17 mouse cellular contexts compared by ENCODE assay signal in genomic region chr11:55218473-55218872, GRCm38 (mm10). TPM values are rescaled to one million over a fixed set of nuclear protein-coding genes. Genes with fewer than 3 reads are reported as not detected.
DNase-seq lines count a peak whose midpoint lies in the region; ATAC-seq and TF ChIP-seq lines count a peak whose summit lies in the region.
"Had no signal": no experiment of that assay in that cellular context is flagged by ENCODE, and none has a peak within 500 bp of the region (broad histone marks: within the 10 kb centered on the region; RNA-seq: fewer than 3 reads in every experiment).

No protein-coding gene starts in this region.

- no peak overlapping the region for H3K4me2 ChIP-seq in kidney, embryonic 14.5 days (replicated peaks; ENCODE audit: low read depth, low read length)
- H3K4me2 ChIP-seq in midbrain, embryonic 11.5 days: no peak overlapping the region
- no peak overlapping the region for H3K4me2 ChIP-seq in midbrain, postnatal 0 days (ENCODE audit: low read depth, low read length, poor library complexity, severe bottlenecking)
- H3K4me2 ChIP-seq in forebrain, postnatal 0 days (ENCODE audit: low read depth): no peak overlapping the region
- H3K4me2 ChIP-seq: embryonic facial prominence, embryonic 15.5 days; heart, embryonic 13.5 days had no signal

- DNase-seq in kidney, adult 9 months: peak; percentile 71
- no peak for DNase-seq in left cerebral cortex, adult 2 months (ENCODE audit: extremely low spot score in 1 of 2, low spot score in 2 of 2)
- DNase-seq in left cerebral cortex, postnatal 4 days: no peak
- peak; percentile 66 for DNase-seq in midbrain, embryonic 11.5 days (ENCODE audit: low spot score, missing footprints)
- DNase-seq in midbrain, postnatal 0 days (ENCODE audit: low spot score): no peak
- no peak for DNase-seq in forebrain, postnatal 0 days
- DNase-seq: adrenal gland, postnatal 25 days; cerebellum, adult 18-20 months; cerebellum, adult 9-11 months; heart, adult 11 months; heart, postnatal 36 days had no signal

- intact Hi-C loops in left cerebral cortex, adult 2 months (cut with DNase I): no loop called here
- intact Hi-C loops in left cerebral cortex, postnatal 4 days (cut with DNase I): no loop called here

- no peaks in the 10 kb centered on the region for H3K4me1 ChIP-seq in kidney, embryonic 14.5 days (ENCODE audit: control insufficient read depth, insufficient read depth, low read length)
- no peaks in the 10 kb centered on the region for H3K4me1 ChIP-seq in midbrain, embryonic 11.5 days (ENCODE audit: control insufficient read depth, insufficient read depth, low read length)
- no peaks in the 10 kb centered on the region for H3K4me1 ChIP-seq in midbrain, postnatal 0 days (ENCODE audit: insufficient read depth, low read length)
- no peaks in the 10 kb centered on the region for H3K4me1 ChIP-seq in forebrain, postnatal 0 days (ENCODE audit: insufficient read depth)
- H3K4me1 ChIP-seq: embryonic facial prominence, embryonic 15.5 days; forebrain, embryonic 10.5 days had no signal

- H3K9ac ChIP-seq in kidney, embryonic 14.5 days (ENCODE audit: low read depth, low read length): no peak overlapping the region
- H3K9ac ChIP-seq in midbrain, embryonic 11.5 days (ENCODE audit: low read length): no peak overlapping the region
- H3K9ac ChIP-seq in midbrain, postnatal 0 days (replicated peaks; ENCODE audit: low read length, poor library complexity, severe bottlenecking): no peak overlapping the region
- no peak overlapping the region for H3K9ac ChIP-seq in forebrain, postnatal 0 days
- H3K9ac ChIP-seq: embryonic facial prominence, embryonic 15.5 days; heart, embryonic 13.5 days had no signal

- no peaks in the 10 kb centered on the region for H3K9me3 ChIP-seq in kidney, embryonic 14.5 days (ENCODE audit: control insufficient read depth, low read length)
- H3K9me3 ChIP-seq in midbrain, embryonic 11.5 days (ENCODE audit: control insufficient read depth, low read length): no peaks in the 10 kb centered on the region
- no peaks in the 10 kb centered on the region for H3K9me3 ChIP-seq in midbrain, postnatal 0 days (ENCODE audit: low read length)
- H3K9me3 ChIP-seq in forebrain, postnatal 0 days (ENCODE audit: low read length): no peaks in the 10 kb centered on the region
- H3K9me3 ChIP-seq: embryonic facial prominence, embryonic 15.5 days; forebrain, embryonic 10.5 days; heart, embryonic 13.5 days had no signal

- no peaks in the 10 kb centered on the region for H3K27me3 ChIP-seq in kidney, embryonic 14.5 days (ENCODE audit: control insufficient read depth, insufficient read depth, low read length)
- H3K27me3 ChIP-seq in midbrain, embryonic 11.5 days (ENCODE audit: control insufficient read depth, insufficient read depth, low read length): no peaks in the 10 kb centered on the region
- no peaks in the 10 kb centered on the region for H3K27me3 ChIP-seq in midbrain, postnatal 0 days (ENCODE audit: insufficient read depth, low read length)
- H3K27me3 ChIP-seq in forebrain, postnatal 0 days (ENCODE audit: insufficient read depth, low read length): no peaks in the 10 kb centered on the region
- H3K27me3 ChIP-seq: embryonic facial prominence, embryonic 15.5 days; heart, embryonic 13.5 days had no signal

- H3K4me3 ChIP-seq in kidney, embryonic 14.5 days (ENCODE audit: low read length): no peak overlapping the region
- H3K4me3 ChIP-seq in left cerebral cortex, adult 2 months: no peak overlapping the region
- H3K4me3 ChIP-seq in midbrain, embryonic 11.5 days (ENCODE audit: low read depth, low read length): no peak overlapping the region
- no peak overlapping the region for H3K4me3 ChIP-seq in midbrain, postnatal 0 days (ENCODE audit: low read depth, low read length)
- no peak overlapping the region for H3K4me3 ChIP-seq in forebrain, postnatal 0 days (ENCODE audit: low read depth, low read length)
- H3K4me3 ChIP-seq: embryonic facial prominence, embryonic 15.5 days; erythroblast, embryonic 14.5 days; forebrain, embryonic 10.5 days; heart, embryonic 13.5 days had no signal

- no peak overlapping the region for H3K27ac ChIP-seq in kidney, embryonic 14.5 days (ENCODE audit: low read depth, low read length)
- H3K27ac ChIP-seq in left cerebral cortex, adult 2 months: peak overlapping the region; percentile 72
- no peak overlapping the region for H3K27ac ChIP-seq in midbrain, embryonic 11.5 days (ENCODE audit: low read depth, low read length)
- H3K27ac ChIP-seq in midbrain, postnatal 0 days (ENCODE audit: low read depth, low read length): no peak overlapping the region
- H3K27ac ChIP-seq in forebrain, postnatal 0 days (ENCODE audit: low read depth, low read length): no peak overlapping the region
- H3K27ac ChIP-seq: embryonic facial prominence, embryonic 15.5 days; forebrain, embryonic 10.5 days; heart, embryonic 13.5 days had no signal

- 88% methylated on average over 3 of the region's 3 CpGs for WGBS in kidney, embryonic 14.5 days
- WGBS in midbrain, embryonic 11.5 days: 87% methylated on average over 3 of the region's 3 CpGs
- 89% methylated on average over 3 of the region's 3 CpGs for WGBS in midbrain, postnatal 0 days
- WGBS in forebrain, postnatal 0 days: 85% methylated on average over 3 of the region's 3 CpGs

- TF ChIP-seq CTCF in left cerebral cortex, adult 2 months (IDR thresholded peaks at IDR 0.05): no peak
- TF ChIP-seq CTCF in midbrain, postnatal 0 days (IDR thresholded peaks at IDR 0.05): no peak
- TF ChIP-seq CTCF in forebrain, postnatal 0 days (IDR thresholded peaks at IDR 0.05; ENCODE audit: low read depth): no peak

- peaks cover 14% of the 10 kb centered on the region for H3K36me3 ChIP-seq in kidney, embryonic 14.5 days (ENCODE audit: control insufficient read depth, insufficient read depth, low read length)
- H3K36me3 ChIP-seq in midbrain, embryonic 11.5 days (ENCODE audit: control insufficient read depth, insufficient read depth, low read length): no peaks in the 10 kb centered on the region
- H3K36me3 ChIP-seq in midbrain, postnatal 0 days (ENCODE audit: insufficient read depth, low read length): peaks cover 54% of the 10 kb centered on the region
- peaks cover 45% of the 10 kb centered on the region for H3K36me3 ChIP-seq in forebrain, postnatal 0 days (ENCODE audit: insufficient read depth)

- ATAC-seq in kidney, embryonic 14.5 days (ENCODE audit: low FRiP score, low TSS enrichment): no peak
- ATAC-seq in midbrain, embryonic 11.5 days (ENCODE audit: low FRiP score): no peak
- no peak for ATAC-seq in midbrain, postnatal 0 days (ENCODE audit: low FRiP score)
- no peak for ATAC-seq in forebrain, postnatal 0 days
- ATAC-seq: forebrain, embryonic 14.5 days had no signal

RNA-seq across cellular contexts. Expression of gene Slc36a1, which starts 14.3 kb away (rescaled TPM):
- 2.1 and 2.2 TPM in 2 replicates for polyA plus RNA-seq in kidney, embryonic 14.5 days (2014; fragmentation: Nextera tagmentation; extraction: Ambion mirVana)
- 10 to 100 TPM; 74.0 to 79.1 TPM for total RNA-seq in left cerebral cortex, adult 2 months (2021)
- total RNA-seq in left cerebral cortex, postnatal 4 days (2021): 10 to 100 TPM; 33.5 to 41.3 TPM
- polyA plus RNA-seq in midbrain, embryonic 11.5 days (2014; fragmentation: Nextera tagmentation; extraction: Ambion mirVana): 1.7 and 2.0 TPM in 2 replicates
- total RNA-seq in midbrain, postnatal 0 days (2014; rRNA removed): 27.6 and 31.8 TPM in 2 replicates
- 2.5 and 2.8 TPM in 2 replicates for polyA plus RNA-seq in midbrain, postnatal 0 days (2015; fragmentation: Nextera tagmentation; extraction: Ambion mirVana)
- total RNA-seq in forebrain, postnatal 0 days (2014; rRNA removed): 14.1 and 19.0 TPM in 2 replicates
- 1.0 and 1.5 TPM in 2 replicates for polyA plus RNA-seq in forebrain, postnatal 0 days (2015; fragmentation: Nextera tagmentation; extraction: Ambion mirVana)

RNA-seq across cellular contexts. Expression of gene Slc36a2, which starts 33.6 kb away (rescaled TPM):
- polyA plus RNA-seq in kidney, embryonic 14.5 days (2014; fragmentation: Nextera tagmentation; extraction: Ambion mirVana): 0.63 and 0.80 TPM in 2 replicates
- under 1 TPM in 1 of 2 experiments, not detected in 1; 0.32 TPM for total RNA-seq in left cerebral cortex, adult 2 months (2021)
- under 1 TPM in 1 of 2 experiments, not detected in 1; 0.52 TPM for total RNA-seq in left cerebral cortex, postnatal 4 days (2021)
- polyA plus RNA-seq in midbrain, embryonic 11.5 days (2014; fragmentation: Nextera tagmentation; extraction: Ambion mirVana): not detected in 2 replicates
- total RNA-seq in midbrain, postnatal 0 days (2014; rRNA removed): 0.27 and 0.61 TPM in 2 replicates
- 0.52 and 0.79 TPM in 2 replicates for polyA plus RNA-seq in midbrain, postnatal 0 days (2015; fragmentation: Nextera tagmentation; extraction: Ambion mirVana)
- total RNA-seq in forebrain, postnatal 0 days (2014; rRNA removed): 0.69 and 1.4 TPM in 2 replicates
- polyA plus RNA-seq in forebrain, postnatal 0 days (2015; fragmentation: Nextera tagmentation; extraction: Ambion mirVana): 0.08 and 0.40 TPM in 2 replicates

Comparison
In these comparisons a context has a peak if more than half of its experiments do, and no peak if none do; other contexts are left out.
1. DNase-seq: peak in kidney, adult 9 months (single experiment) and midbrain, embryonic 11.5 days (single experiment); none in left cerebral cortex, adult 2 months (0 of 2), left cerebral cortex, postnatal 4 days (single experiment), midbrain, postnatal 0 days (single experiment) and forebrain, postnatal 0 days (single experiment).